Mouse (Mus musculus) ES-Bruce4 (cell line): ENCODE data around the gene Ovol1. TPM values are rescaled to one million over a fixed set of nuclear protein-coding genes. Genes with fewer than 3 reads are reported as not detected.

Source experiments
- H3K27ac ChIP-seq: 2 replicates; pipeline ENCODE4 v1.5.1; 2012; ENCODE audit warnings: low read length, inconsistent platforms; ENCODE audit not compliant: insufficient read depth
- H3K27me3 ChIP-seq: 2 replicates; pipeline ENCODE4 v1.6.1; 2012; ENCODE audit warnings: mild to moderate bottlenecking, low read length, inconsistent platforms; ENCODE audit not compliant: control insufficient read depth, poor library complexity, insufficient read depth, severe bottlenecking
- H3K36me3 ChIP-seq: 2 replicates; pipeline ENCODE4 v1.6.1; 2012; ENCODE audit warnings: inconsistent platforms, mild to moderate bottlenecking, low read length, moderate library complexity; ENCODE audit not compliant: control insufficient read depth, poor library complexity, insufficient read depth, severe bottlenecking
- H3K4me1 ChIP-seq: one replicate; pipeline ENCODE4 v1.8.1; 2011; ENCODE audit warnings: low read length; ENCODE audit not compliant: control insufficient read depth, insufficient read depth
- H3K4me3 ChIP-seq: 2 replicates; pipeline ENCODE4 v1.5.1; 2011; ENCODE audit warnings: low read depth, mild to moderate bottlenecking, low read length
- H3K9ac ChIP-seq: 2 replicates; pipeline ENCODE4 v1.6.1; 2012; ENCODE audit warnings: low read depth, mild to moderate bottlenecking, inconsistent platforms; ENCODE audit not compliant: poor library complexity, severe bottlenecking
- H3K9me3 ChIP-seq: replicated peaks from 2 replicates; pipeline ENCODE4 v1.6.1; 2012; ENCODE audit warnings: mild to moderate bottlenecking, low read length, inconsistent platforms; ENCODE audit not compliant: control insufficient read depth, poor library complexity, insufficient read depth, severe bottlenecking
- CTCF ChIP-seq: IDR thresholded peaks from one replicate; pipeline ENCODE4 v1.8.1; 2011; ENCODE audit warnings: low read depth, low read length
- EP300 ChIP-seq: IDR thresholded peaks from 2 replicates; pipeline ENCODE4 v1.6.1; 2011; ENCODE audit warnings: low read depth, low read length; ENCODE audit not compliant: insufficient read depth
- POLR2A ChIP-seq: IDR thresholded peaks from one replicate; pipeline ENCODE4 v1.8.1; 2011; ENCODE audit warnings: low read length; ENCODE audit not compliant: insufficient read depth
- polyA plus RNA-seq: library from polyadenylated mRNA; stranded (reverse); fragments of >200 nt; gene quantifications from 2 replicates; pipeline ENCODE4 v1.2.4, GENCODE M21; 2011; ENCODE audit warnings: low read depth; ENCODE audit not compliant: missing spikeins, insufficient read depth, insufficient read length

The Ovol1 gene
- 0.46 and 0.52 TPM in 2 replicates for polyA plus RNA-seq

GRCm38 (mm10) chr19:5560457-5561041 is at the start of gene Ovol1:
TSS of gene Ovol1 (minus strand) at chr19:5560646.
- Histone ChIP-seq H3K4me3 (peak within 1 kb of the TSS; percentile 56), H3K36me3 (no peaks in the 10 kb centered on the region), H3K27ac (no peak within 1 kb of the TSS), H3K4me1 (no peaks in the 10 kb centered on the region), H3K27me3 (peaks cover 5% of the 10 kb centered on the region), H3K9me3 (no peaks in the 10 kb centered on the region), H3K9ac (peak within 1 kb of the TSS; percentile 37)
- TF ChIP-seq CTCF (no peak), POLR2A (no peak), EP300 (no peak)

GRCm38 (mm10) chr19:5609547-5610404 is 49.3 kb upstream of the Ovol1 start, which contains the start of gene Kat5:
TSS of gene Kat5 (minus strand) at chr19:5610237.
- Histone ChIP-seq H3K27me3 (no peaks in the 10 kb centered on the region), H3K9me3 (no peaks in the 10 kb centered on the region), H3K4me1 (peaks cover 2% of the 10 kb centered on the region), H3K36me3 (peaks cover 27% of the 10 kb centered on the region), H3K27ac (peak within 1 kb of the TSS; percentile 86), H3K9ac (peak within 1 kb of the TSS; percentile 81), H3K4me3 (peak within 1 kb of the TSS; percentile 81)
- TF ChIP-seq CTCF, result no peak
- no peak for TF ChIP-seq POLR2A
- no peak for TF ChIP-seq EP300

GRCm38 (mm10) chr19:5609171-5609546 is 48.7 kb upstream of the Ovol1 start:
- peak overlapping the region; percentile 81 for H3K4me3 ChIP-seq
- peaks cover 2% of the 10 kb centered on the region for H3K4me1 ChIP-seq
- peaks cover 33% of the 10 kb centered on the region for H3K36me3 ChIP-seq
- no peaks in the 10 kb centered on the region for H3K9me3 ChIP-seq
- no peaks in the 10 kb centered on the region for H3K27me3 ChIP-seq
- TF ChIP-seq POLR2A (no peak), EP300 (no peak), CTCF (no peak)
- H3K27ac ChIP-seq, result no peak overlapping the region
- H3K9ac ChIP-seq, result peak overlapping the region; percentile 81; the same call in 1 of the 2 replicates

- Histone ChIP-seq H3K27me3 (no peaks in the 10 kb centered on the region), H3K27ac (no peak overlapping the region), H3K9ac (0 out of 2 replicates have a peak overlapping the region, but pooled peaks have one; percentile 81), H3K9me3 (no peaks in the 10 kb centered on the region), H3K4me3 (0 out of 2 replicates have a peak overlapping the region, but pooled peaks have one; percentile 81), H3K4me1 (peaks cover 2% of the 10 kb centered on the region), H3K36me3 (peaks cover 35% of the 10 kb centered on the region)
- TF ChIP-seq CTCF (no peak), POLR2A (no peak), EP300 (no peak)
Measured at GRCm38 (mm10) chr19:5608707-5609106, 48.3 kb upstream of the Ovol1 start.

- Histone ChIP-seq H3K27me3 (no peaks in the 10 kb centered on the region), H3K36me3 (peaks cover 41% of the 10 kb centered on the region), H3K9me3 (no peaks in the 10 kb centered on the region), H3K27ac (no peak overlapping the region), H3K9ac (no peak overlapping the region), H3K4me3 (no peak overlapping the region), H3K4me1 (peaks cover 2% of the 10 kb centered on the region)
- TF ChIP-seq CTCF, result no peak
- no peak for TF ChIP-seq EP300
- TF ChIP-seq POLR2A, result no peak
Measured at GRCm38 (mm10) chr19:5607705-5608410, 47.4 kb upstream of the Ovol1 start.
